Mouse (Mus musculus): ENCODE measurements around the gene Bbs7. TPM values are rescaled to one million over a fixed set of nuclear protein-coding genes. Genes with fewer than 3 reads are reported as not detected.
"Not testable (repeated sequence)": the region's sequence is repeated elsewhere in the genome, so short reads cannot be mapped to it uniquely, and the experiment has no call there.

Gene Bbs7
- 23.4 and 23.5 TPM in 2 replicates for polyA plus RNA-seq (2014; fragmentation: Nextera tagmentation; extraction: Ambion mirVana)

- peak within 1 kb of the TSS; percentile 56 for H3K4me3 ChIP-seq (ENCODE audit: low read depth, low read length)
- 4% methylated on average over 38 of the region's 38 CpGs for WGBS
- H3K9ac ChIP-seq (ENCODE audit: low read length) = peak within 1 kb of the TSS; percentile 72
- no peak within 1 kb of the TSS for H3K27ac ChIP-seq (ENCODE audit: low read depth, low read length)
- DNase-seq (ENCODE audit: low spot score) = peak; percentile 98
- no peaks in the 10 kb centered on the region for H3K27me3 ChIP-seq (ENCODE audit: control insufficient read depth, insufficient read depth, low read length)
- peak; percentile 100 for ATAC-seq (replicated peaks; ENCODE audit: low FRiP score)
- H3K9me3 ChIP-seq (ENCODE audit: control insufficient read depth, low read length) = no peaks in the 10 kb centered on the region
- H3K36me3 ChIP-seq (ENCODE audit: control insufficient read depth, insufficient read depth, low read length) = no peaks in the 10 kb centered on the region
- peak within 1 kb of the TSS; percentile 58 for H3K4me2 ChIP-seq (ENCODE audit: low read depth, low read length, severe bottlenecking)
- peaks cover 2% of the 10 kb centered on the region; the same call in 1 of the 2 replicates for H3K4me1 ChIP-seq (replicated peaks; ENCODE audit: control insufficient read depth, insufficient read depth, low read length)
These were observed at the start of gene Bbs7 for GRCm38 (mm10) chr3:36613202-36613907. Gene Bbs7, minus strand, starts transcription at chr3:36613477.

- not testable (repeated sequence) for H3K27ac ChIP-seq (ENCODE audit: low read depth, low read length); H3K9me3 ChIP-seq (ENCODE audit: control insufficient read depth, low read length); H3K4me2 ChIP-seq (ENCODE audit: low read depth, low read length, severe bottlenecking); H3K36me3 ChIP-seq (ENCODE audit: control insufficient read depth, insufficient read depth, low read length); H3K27me3 ChIP-seq (ENCODE audit: control insufficient read depth, insufficient read depth, low read length); H3K4me1 ChIP-seq (replicated peaks; ENCODE audit: control insufficient read depth, insufficient read depth, low read length); H3K4me3 ChIP-seq (ENCODE audit: low read depth, low read length); DNase-seq (ENCODE audit: low spot score); ATAC-seq (replicated peaks; ENCODE audit: low FRiP score); H3K9ac ChIP-seq (ENCODE audit: low read length)
These were observed 31.9 kb upstream of the Bbs7 start for GRCm38 (mm10) chr3:36645245-36645559.

GRCm38 (mm10) chr3:36644554-36645244, 31.4 kb upstream of the Bbs7 start:
- H3K9ac ChIP-seq (ENCODE audit: low read length) = no peak overlapping the region
- H3K4me1 ChIP-seq (replicated peaks; ENCODE audit: control insufficient read depth, insufficient read depth, low read length) = no peaks in the 10 kb centered on the region
- H3K4me2 ChIP-seq (ENCODE audit: low read depth, low read length, severe bottlenecking) = no peak overlapping the region
- no peak overlapping the region for H3K4me3 ChIP-seq (ENCODE audit: low read depth, low read length)
- WGBS = 78% methylated on average over 3 of the region's 3 CpGs
- no peaks in the 10 kb centered on the region for H3K27me3 ChIP-seq (ENCODE audit: control insufficient read depth, insufficient read depth, low read length)
- ATAC-seq (replicated peaks; ENCODE audit: low FRiP score) = no peak
- no peaks in the 10 kb centered on the region for H3K36me3 ChIP-seq (ENCODE audit: control insufficient read depth, insufficient read depth, low read length)
- H3K27ac ChIP-seq (ENCODE audit: low read depth, low read length) = no peak overlapping the region
- no peak for DNase-seq (ENCODE audit: low spot score)
- no peaks in the 10 kb centered on the region for H3K9me3 ChIP-seq (ENCODE audit: control insufficient read depth, low read length)

- ATAC-seq (replicated peaks; ENCODE audit: low FRiP score) (no peak), DNase-seq (ENCODE audit: low spot score) (no peak)
- Histone ChIP-seq H3K4me3 (ENCODE audit: low read depth, low read length) (no peak overlapping the region), H3K9ac (ENCODE audit: low read length) (no peak overlapping the region), H3K9me3 (ENCODE audit: control insufficient read depth, low read length) (no peaks in the 10 kb centered on the region), H3K36me3 (ENCODE audit: control insufficient read depth, insufficient read depth, low read length) (no peaks in the 10 kb centered on the region), H3K27ac (ENCODE audit: low read depth, low read length) (no peak overlapping the region), H3K27me3 (ENCODE audit: control insufficient read depth, insufficient read depth, low read length) (no peaks in the 10 kb centered on the region), H3K4me1 (replicated peaks; ENCODE audit: control insufficient read depth, insufficient read depth, low read length) (no peaks in the 10 kb centered on the region), H3K4me2 (ENCODE audit: low read depth, low read length, severe bottlenecking) (no peak overlapping the region)
- WGBS = 83% methylated on average over 3 of the region's 3 CpGs
These were observed 30.1 kb upstream of the Bbs7 start for GRCm38 (mm10) chr3:36643354-36643753.

- no peaks in the 10 kb centered on the region for H3K4me1 ChIP-seq (replicated peaks; ENCODE audit: control insufficient read depth, insufficient read depth, low read length)
- ATAC-seq (replicated peaks; ENCODE audit: low FRiP score) = no peak
- H3K27ac ChIP-seq (ENCODE audit: low read depth, low read length) = no peak overlapping the region
- no peak for DNase-seq (ENCODE audit: low spot score)
- H3K9me3 ChIP-seq (ENCODE audit: control insufficient read depth, low read length) = no peaks in the 10 kb centered on the region
- no peaks in the 10 kb centered on the region for H3K27me3 ChIP-seq (ENCODE audit: control insufficient read depth, insufficient read depth, low read length)
- H3K4me3 ChIP-seq (ENCODE audit: low read depth, low read length) = no peak overlapping the region
- WGBS = 76% methylated on average over 13 of the region's 13 CpGs
- H3K36me3 ChIP-seq (ENCODE audit: control insufficient read depth, insufficient read depth, low read length) = no peaks in the 10 kb centered on the region
- H3K9ac ChIP-seq (ENCODE audit: low read length) = no peak overlapping the region
- H3K4me2 ChIP-seq (ENCODE audit: low read depth, low read length, severe bottlenecking) = no peak overlapping the region
These were observed 29.5 kb upstream of the Bbs7 start for GRCm38 (mm10) chr3:36642736-36643135.

- Histone ChIP-seq H3K4me1 (replicated peaks; ENCODE audit: control insufficient read depth, insufficient read depth, low read length) (no peaks in the 10 kb centered on the region), H3K4me2 (ENCODE audit: low read depth, low read length, severe bottlenecking) (no peak overlapping the region), H3K4me3 (ENCODE audit: low read depth, low read length) (no peak overlapping the region), H3K27ac (ENCODE audit: low read depth, low read length) (no peak overlapping the region), H3K9me3 (ENCODE audit: control insufficient read depth, low read length) (no peaks in the 10 kb centered on the region), H3K27me3 (ENCODE audit: control insufficient read depth, insufficient read depth, low read length) (no peaks in the 10 kb centered on the region), H3K36me3 (ENCODE audit: control insufficient read depth, insufficient read depth, low read length) (no peaks in the 10 kb centered on the region), H3K9ac (ENCODE audit: low read length) (no peak overlapping the region)
- DNase-seq (ENCODE audit: low spot score) (no peak), ATAC-seq (replicated peaks; ENCODE audit: low FRiP score) (no peak)
- WGBS = 69% methylated on average over 2 of the region's 2 CpGs
These were observed 27.5 kb upstream of the Bbs7 start for GRCm38 (mm10) chr3:36640787-36641186.

GRCm38 (mm10) chr3:36635449-36635848, 22.2 kb upstream of the Bbs7 start:
- Histone ChIP-seq H3K27ac (ENCODE audit: low read depth, low read length) (no peak overlapping the region), H3K4me1 (replicated peaks; ENCODE audit: control insufficient read depth, insufficient read depth, low read length) (no peaks in the 10 kb centered on the region), H3K27me3 (ENCODE audit: control insufficient read depth, insufficient read depth, low read length) (no peaks in the 10 kb centered on the region), H3K9ac (ENCODE audit: low read length) (no peak overlapping the region), H3K4me3 (ENCODE audit: low read depth, low read length) (no peak overlapping the region), H3K36me3 (ENCODE audit: control insufficient read depth, insufficient read depth, low read length) (no peaks in the 10 kb centered on the region), H3K9me3 (ENCODE audit: control insufficient read depth, low read length) (no peaks in the 10 kb centered on the region), H3K4me2 (ENCODE audit: low read depth, low read length, severe bottlenecking) (no peak overlapping the region)
- DNase-seq (ENCODE audit: low spot score) = peak; percentile 55
- no peak for ATAC-seq (replicated peaks; ENCODE audit: low FRiP score)
- WGBS = 20% methylated on average over 4 of the region's 4 CpGs

GRCm38 (mm10) chr3:36626803-36627202, 13.5 kb upstream of the Bbs7 start:
- DNase-seq (ENCODE audit: low spot score) = no peak

GRCm38 (mm10) chr3:36618181-36618580, 4.9 kb upstream of the Bbs7 start:
- no peak overlapping the region for H3K4me2 ChIP-seq (ENCODE audit: low read depth, low read length, severe bottlenecking)
- no peaks in the 10 kb centered on the region for H3K27me3 ChIP-seq (ENCODE audit: control insufficient read depth, insufficient read depth, low read length)
- H3K4me1 ChIP-seq (replicated peaks; ENCODE audit: control insufficient read depth, insufficient read depth, low read length) = peaks cover 2% of the 10 kb centered on the region; the same call in 1 of the 2 replicates
- H3K36me3 ChIP-seq (ENCODE audit: control insufficient read depth, insufficient read depth, low read length) = no peaks in the 10 kb centered on the region
- no peak for DNase-seq (ENCODE audit: low spot score)
- no peak overlapping the region for H3K27ac ChIP-seq (ENCODE audit: low read depth, low read length)
- ATAC-seq (replicated peaks; ENCODE audit: low FRiP score) = no peak
- H3K9me3 ChIP-seq (ENCODE audit: control insufficient read depth, low read length) = no peaks in the 10 kb centered on the region
- 77% methylated on average over 7 of the region's 7 CpGs for WGBS
- no peak overlapping the region for H3K9ac ChIP-seq (ENCODE audit: low read length)
- no peak overlapping the region for H3K4me3 ChIP-seq (ENCODE audit: low read depth, low read length)

More at GRCm38 (mm10) chr3:36626803-36627202, 13.5 kb upstream of the Bbs7 start:
- no peak overlapping the region for H3K4me2 ChIP-seq (ENCODE audit: low read depth, low read length, severe bottlenecking)
- no peaks in the 10 kb centered on the region for H3K36me3 ChIP-seq (ENCODE audit: control insufficient read depth, insufficient read depth, low read length)
- no peaks in the 10 kb centered on the region for H3K27me3 ChIP-seq (ENCODE audit: control insufficient read depth, insufficient read depth, low read length)
- no peak overlapping the region for H3K27ac ChIP-seq (ENCODE audit: low read depth, low read length)
- H3K4me1 ChIP-seq (replicated peaks; ENCODE audit: control insufficient read depth, insufficient read depth, low read length) = no peaks in the 10 kb centered on the region
- H3K9ac ChIP-seq (ENCODE audit: low read length) = no peak overlapping the region
- H3K9me3 ChIP-seq (ENCODE audit: control insufficient read depth, low read length) = no peaks in the 10 kb centered on the region
- 88% methylated on average over 2 of the region's 2 CpGs for WGBS
- no peak overlapping the region for H3K4me3 ChIP-seq (ENCODE audit: low read depth, low read length)
- ATAC-seq (replicated peaks; ENCODE audit: low FRiP score) = no peak
